Mouse (Mus musculus): ENCODE measurements around the gene Cenps. TPM values are rescaled to one million over a fixed set of nuclear protein-coding genes. Genes with fewer than 3 reads are reported as not detected.

The Cenps gene
- polyA plus RNA-seq (2014; fragmentation: Nextera tagmentation; extraction: Ambion mirVana), result 42.7 and 44.3 TPM in 2 replicates

DNA sequence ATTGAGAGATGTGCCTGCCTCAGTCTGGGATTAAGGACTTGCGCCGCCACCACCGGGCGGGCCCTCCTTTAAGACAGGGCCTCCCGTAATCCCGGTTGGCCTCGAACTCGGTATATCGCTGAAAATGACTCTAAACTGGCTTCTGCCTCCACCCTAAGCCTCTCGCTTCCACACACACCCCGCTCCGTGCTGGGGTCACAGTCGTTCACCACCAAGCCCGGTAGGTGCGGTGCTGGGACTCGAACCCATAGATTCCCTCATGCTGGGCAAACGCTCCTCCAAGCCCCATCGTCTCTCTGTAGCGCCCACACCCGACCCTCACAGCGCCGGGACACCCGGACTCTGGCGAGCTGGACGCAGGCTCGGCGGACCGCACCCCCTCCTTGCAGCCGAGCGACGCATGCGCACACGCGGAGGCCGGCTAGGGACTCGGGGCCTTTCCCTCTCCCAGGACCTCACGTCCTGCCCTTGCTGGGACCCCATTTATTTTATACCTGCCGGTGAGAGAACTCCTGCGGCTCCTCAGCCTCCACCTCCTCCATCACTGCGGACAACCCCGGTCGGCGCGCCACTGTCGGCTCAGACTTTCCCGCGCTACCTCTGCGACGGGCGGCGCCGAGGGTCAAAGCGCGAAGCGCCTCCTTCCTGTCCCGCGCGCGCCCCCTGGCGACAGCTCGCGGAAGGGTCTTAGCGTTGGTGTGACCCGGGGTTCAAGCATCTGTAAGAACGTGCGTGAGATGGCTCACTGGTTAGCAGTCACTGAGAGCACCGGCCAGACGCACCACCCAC is at the start of gene Cenps:
Gene Cenps, minus strand, starts transcription at position 648 of the 789 bp plus-strand sequence.
- Histone ChIP-seq H3K9me3 (ENCODE audit: low read depth, low read length) (no peaks in the 10 kb centered on the region), H3K4me3 (ENCODE audit: low read depth, low read length) (peak within 1 kb of the TSS; percentile 58), H3K27me3 (ENCODE audit: insufficient read depth, low read length) (no peaks in the 10 kb centered on the region), H3K9ac (peak within 1 kb of the TSS; percentile 66), H3K36me3 (ENCODE audit: insufficient read depth) (peaks cover 3% of the 10 kb centered on the region; the same call in 1 of the 2 replicates), H3K4me1 (ENCODE audit: insufficient read depth) (no peaks in the 10 kb centered on the region), H3K4me2 (peak within 1 kb of the TSS; percentile 66), H3K27ac (ENCODE audit: low read depth) (peak within 1 kb of the TSS; percentile 90)
- WGBS, result 1% methylated on average over 68 of the region's 68 CpGs
- peak; percentile 93 for ATAC-seq (ENCODE audit: insufficient read depth)
- TF ChIP-seq CTCF (IDR thresholded peaks at IDR 0.05; ENCODE audit: low read depth), result peak; percentile 96
- peak; percentile 96 for DNase-seq

DNA sequence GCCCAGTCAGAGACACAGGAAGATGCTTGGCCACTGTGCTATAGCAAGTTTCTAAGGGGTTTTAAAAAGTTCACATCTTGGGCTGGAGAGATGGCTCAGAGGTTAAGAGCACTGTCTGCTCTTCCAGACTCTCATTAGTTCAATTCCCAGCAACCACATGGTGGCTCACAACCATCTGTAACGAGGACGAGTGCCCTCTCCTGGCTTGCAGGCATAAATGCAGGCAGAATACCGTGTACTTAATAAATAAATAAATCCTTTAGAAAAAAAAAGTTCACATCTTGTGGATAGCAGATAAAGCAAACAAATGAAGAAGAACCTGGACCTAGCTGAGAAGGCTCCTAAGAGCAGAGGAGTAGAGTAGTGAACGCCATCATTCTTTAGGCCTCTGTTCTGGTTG is 45.3 kb upstream of the Cenps start:
- WGBS, result 58% methylated on average over 4 of the region's 4 CpGs
- H3K36me3 ChIP-seq (ENCODE audit: insufficient read depth), result peaks cover 69% of the 10 kb centered on the region

DNA sequence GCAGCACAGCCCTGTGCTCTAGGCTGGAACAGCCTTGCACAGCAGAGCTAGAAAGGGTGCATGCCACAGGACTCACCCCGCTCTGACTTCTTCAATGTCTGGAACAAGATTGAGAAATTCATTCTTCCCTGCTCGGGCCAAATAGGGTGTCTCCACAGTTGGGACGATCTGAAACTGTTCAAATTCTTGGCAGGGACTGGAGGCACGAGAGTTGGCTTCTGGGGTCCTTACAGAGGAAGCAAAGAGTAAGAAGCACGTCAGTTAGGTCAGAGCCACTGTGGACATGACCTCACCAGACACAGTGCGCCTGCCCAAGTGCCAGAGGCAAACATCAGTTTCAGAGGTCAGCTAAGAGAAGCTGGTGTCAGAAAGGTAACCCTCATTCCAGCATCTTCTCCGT is 44.8 kb upstream of the Cenps start:
- H3K4me2 ChIP-seq, result no peak overlapping the region
- H3K36me3 ChIP-seq (ENCODE audit: insufficient read depth), result peaks cover 65% of the 10 kb centered on the region
- H3K27me3 ChIP-seq (ENCODE audit: insufficient read depth, low read length), result no peaks in the 10 kb centered on the region
- H3K9ac ChIP-seq, result no peak overlapping the region
- no peak for TF ChIP-seq CTCF (IDR thresholded peaks at IDR 0.05; ENCODE audit: low read depth)
- no peak overlapping the region for H3K4me3 ChIP-seq (ENCODE audit: low read depth, low read length)
- DNase-seq, result no peak
- no peaks in the 10 kb centered on the region for H3K4me1 ChIP-seq (ENCODE audit: insufficient read depth)
- ATAC-seq (ENCODE audit: insufficient read depth), result no peak
- no peaks in the 10 kb centered on the region for H3K9me3 ChIP-seq (ENCODE audit: low read depth, low read length)
- H3K27ac ChIP-seq (ENCODE audit: low read depth), result no peak overlapping the region
- 83% methylated on average over 7 of the region's 7 CpGs for WGBS

More for the DNA sequence above, 45.3 kb upstream of the Cenps start:
- Histone ChIP-seq H3K4me1 (ENCODE audit: insufficient read depth) (no peaks in the 10 kb centered on the region), H3K9me3 (ENCODE audit: low read depth, low read length) (no peaks in the 10 kb centered on the region), H3K4me2 (no peak overlapping the region), H3K27ac (ENCODE audit: low read depth) (no peak overlapping the region), H3K4me3 (ENCODE audit: low read depth, low read length) (no peak overlapping the region), H3K27me3 (ENCODE audit: insufficient read depth, low read length) (no peaks in the 10 kb centered on the region), H3K9ac (no peak overlapping the region)
- DNase-seq (peak; percentile 42), ATAC-seq (ENCODE audit: insufficient read depth) (no peak)
- peak; percentile 57 for TF ChIP-seq CTCF (IDR thresholded peaks at IDR 0.05; ENCODE audit: low read depth)

DNA sequence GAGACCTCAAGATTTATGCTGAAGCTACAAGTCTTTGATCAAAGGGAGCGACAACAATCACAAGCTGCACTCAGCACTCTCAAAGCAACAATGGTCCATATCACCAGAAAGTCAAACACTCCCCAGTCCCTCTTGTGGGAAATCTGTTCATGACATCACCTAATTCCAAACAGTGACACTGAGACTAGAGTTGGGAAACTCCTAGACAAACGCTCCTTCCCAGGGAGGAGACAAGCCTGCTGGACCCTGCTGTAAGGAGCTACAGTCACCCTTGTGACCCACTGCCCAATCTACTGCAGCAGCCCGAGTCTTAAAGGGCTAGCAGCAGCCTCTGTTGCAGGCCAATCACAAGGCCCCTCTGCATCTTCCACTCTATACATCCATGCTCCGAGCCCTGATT is 42.1 kb upstream of the Cenps start:
- 49% methylated on average over 4 of the region's 4 CpGs for WGBS
- TF ChIP-seq CTCF (IDR thresholded peaks at IDR 0.05; ENCODE audit: low read depth), result no peak
- ATAC-seq (ENCODE audit: insufficient read depth) (no peak), DNase-seq (no peak)
- no peaks in the 10 kb centered on the region for H3K27me3 ChIP-seq (ENCODE audit: insufficient read depth, low read length)
- no peaks in the 10 kb centered on the region for H3K9me3 ChIP-seq (ENCODE audit: low read depth, low read length)
- no peak overlapping the region for H3K4me2 ChIP-seq
- no peaks in the 10 kb centered on the region for H3K4me1 ChIP-seq (ENCODE audit: insufficient read depth)
- H3K36me3 ChIP-seq (ENCODE audit: insufficient read depth), result peaks cover 51% of the 10 kb centered on the region
- no peak overlapping the region; the same call in 1 of the 2 replicates for H3K27ac ChIP-seq (ENCODE audit: low read depth)
- no peak overlapping the region for H3K4me3 ChIP-seq (ENCODE audit: low read depth, low read length)
- no peak overlapping the region for H3K9ac ChIP-seq

DNA sequence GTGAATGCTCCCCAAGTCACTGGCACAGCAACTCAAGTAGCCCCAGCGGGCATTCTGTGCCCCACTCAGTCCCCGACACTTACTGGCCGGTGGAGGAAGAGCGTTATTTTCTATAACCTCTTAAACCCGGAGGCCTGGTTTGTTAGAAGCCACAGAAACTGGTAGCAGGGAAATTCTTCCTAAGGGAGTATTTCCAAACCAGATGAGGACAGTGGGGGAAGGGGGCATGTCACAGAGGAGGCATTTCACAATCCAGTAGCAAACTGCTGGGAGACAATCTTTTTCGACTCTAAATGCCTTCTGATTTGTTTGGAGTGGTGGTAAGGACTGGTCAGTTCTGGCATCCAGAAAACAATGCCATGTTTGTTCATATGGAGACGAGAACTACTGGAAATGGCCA is 41.7 kb upstream of the Cenps start:
- no peak for TF ChIP-seq CTCF (IDR thresholded peaks at IDR 0.05; ENCODE audit: low read depth)
- Histone ChIP-seq H3K9ac (no peak overlapping the region), H3K27ac (ENCODE audit: low read depth) (no peak overlapping the region), H3K9me3 (ENCODE audit: low read depth, low read length) (no peaks in the 10 kb centered on the region), H3K4me3 (ENCODE audit: low read depth, low read length) (no peak overlapping the region), H3K4me1 (ENCODE audit: insufficient read depth) (no peaks in the 10 kb centered on the region), H3K4me2 (no peak overlapping the region), H3K27me3 (ENCODE audit: insufficient read depth, low read length) (no peaks in the 10 kb centered on the region), H3K36me3 (ENCODE audit: insufficient read depth) (peaks cover 47% of the 10 kb centered on the region)
- ATAC-seq (ENCODE audit: insufficient read depth), result no peak
- 62% methylated on average over 7 of the region's 7 CpGs for WGBS
- no peak for DNase-seq

DNA sequence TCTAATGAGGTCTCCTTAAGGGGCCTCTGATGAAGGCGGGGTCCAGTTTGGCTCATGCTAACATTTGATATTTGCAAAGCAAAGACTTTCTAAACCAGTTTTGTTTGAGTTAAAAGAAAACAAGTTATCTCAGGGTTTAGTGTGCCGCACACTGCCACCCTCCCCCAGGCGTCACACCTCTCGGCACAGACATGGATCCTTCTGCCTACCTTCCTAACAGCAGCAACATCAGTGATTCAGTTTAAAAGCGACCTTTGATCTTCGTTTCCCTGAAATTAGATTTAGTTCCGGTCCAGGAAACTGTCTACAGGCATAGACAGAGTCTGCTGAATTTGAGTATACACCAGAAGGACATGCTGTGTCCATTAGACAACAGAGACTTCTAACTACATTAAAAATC is 40.9 kb upstream of the Cenps start:
- H3K4me1 ChIP-seq (ENCODE audit: insufficient read depth), result no peaks in the 10 kb centered on the region
- WGBS, result 70% methylated on average over 7 of the region's 7 CpGs
- no peak overlapping the region for H3K4me3 ChIP-seq (ENCODE audit: low read depth, low read length)
- no peaks in the 10 kb centered on the region for H3K9me3 ChIP-seq (ENCODE audit: low read depth, low read length)
- H3K4me2 ChIP-seq, result no peak overlapping the region
- no peak overlapping the region for H3K9ac ChIP-seq
- H3K27ac ChIP-seq (ENCODE audit: low read depth), result no peak overlapping the region
- no peak for DNase-seq
- no peak for TF ChIP-seq CTCF (IDR thresholded peaks at IDR 0.05; ENCODE audit: low read depth)
- peaks cover 39% of the 10 kb centered on the region for H3K36me3 ChIP-seq (ENCODE audit: insufficient read depth)
- ATAC-seq (ENCODE audit: insufficient read depth), result no peak
- H3K27me3 ChIP-seq (ENCODE audit: insufficient read depth, low read length), result no peaks in the 10 kb centered on the region

DNA sequence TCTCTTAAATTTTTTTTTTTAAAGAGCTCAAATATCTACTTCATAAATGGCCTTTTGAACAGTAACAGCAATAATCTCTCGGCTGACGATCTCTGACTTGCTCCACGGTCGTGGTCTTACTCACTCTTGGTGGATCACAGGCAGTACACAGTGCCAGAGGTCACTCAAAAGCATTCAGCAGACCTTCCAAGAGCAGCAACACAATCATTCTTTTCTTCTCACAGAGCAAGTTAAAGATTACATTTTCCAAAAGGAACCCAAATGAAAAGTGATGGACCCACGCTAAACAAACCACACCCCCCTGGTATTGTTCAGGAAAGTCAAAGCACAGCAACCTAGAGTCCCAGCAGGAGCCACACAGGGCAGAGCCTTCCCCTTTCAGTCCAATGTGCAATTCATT is 39.6 kb upstream of the Cenps start:
- TF ChIP-seq CTCF (IDR thresholded peaks at IDR 0.05; ENCODE audit: low read depth), result no peak
- Histone ChIP-seq H3K4me3 (ENCODE audit: low read depth, low read length) (no peak overlapping the region), H3K9ac (no peak overlapping the region), H3K27ac (ENCODE audit: low read depth) (no peak overlapping the region), H3K27me3 (ENCODE audit: insufficient read depth, low read length) (no peaks in the 10 kb centered on the region), H3K9me3 (ENCODE audit: low read depth, low read length) (no peaks in the 10 kb centered on the region), H3K36me3 (ENCODE audit: insufficient read depth) (peaks cover 27% of the 10 kb centered on the region), H3K4me2 (no peak overlapping the region), H3K4me1 (ENCODE audit: insufficient read depth) (no peaks in the 10 kb centered on the region)
- DNase-seq (no peak), ATAC-seq (ENCODE audit: insufficient read depth) (no peak)
- 45% methylated on average over 5 of the region's 5 CpGs for WGBS
